Mouse (Mus musculus) naive thymus-derived CD4-positive, alpha-beta T cell, adult 2 months (primary cell): ENCODE results near the gene Dennd6b.

ENCODE experiments used
- DNase-seq: peaks from one replicate; pipeline ENCODE4 v3.0.0-alpha.2; 2011; ENCODE audit warnings: low read depth

Dennd6b gene

GRCm38 (mm10) chr15:89157954-89158353 lies 38.3 kb downstream of the Dennd6b start:
- DNase-seq: peak; percentile 89

GRCm38 (mm10) chr15:89152312-89152711 lies 44.0 kb downstream of the Dennd6b start:
- no peak for DNase-seq

- DNase-seq: no peak
Observed at GRCm38 (mm10) chr15:89150041-89150390, 46.3 kb downstream of the Dennd6b start.

- DNase-seq: peak; percentile 80
Observed at GRCm38 (mm10) chr15:89149271-89150040, 46.8 kb downstream of the Dennd6b start, which contains the start of gene Mapk11. Gene Mapk11 (minus strand): TSS chr15:89149628.

- no peak for DNase-seq
Observed at GRCm38 (mm10) chr15:89148496-89149270, 47.6 kb downstream of the Dennd6b start.

- DNase-seq: no peak
Observed at GRCm38 (mm10) chr15:89147895-89148294, 48.4 kb downstream of the Dennd6b start.

- DNase-seq: no peak
Observed at GRCm38 (mm10) chr15:89147456-89147855, 48.8 kb downstream of the Dennd6b start.

- peak; percentile 87 for DNase-seq
Observed at GRCm38 (mm10) chr15:89147024-89147423, 49.3 kb downstream of the Dennd6b start.

- DNase-seq: peak; percentile 75
Observed at GRCm38 (mm10) chr15:89146537-89146936, 49.8 kb downstream of the Dennd6b start.

- DNase-seq: no peak
Observed at GRCm38 (mm10) chr15:89145813-89146350, 50.4 kb downstream of the Dennd6b start.

GRCm38 (mm10) chr15:89144965-89145364 lies 51.3 kb downstream of the Dennd6b start:
- no peak for DNase-seq

GRCm38 (mm10) chr15:89143134-89143533 lies 53.2 kb downstream of the Dennd6b start:
- DNase-seq: no peak

GRCm38 (mm10) chr15:89141905-89142304 lies 54.4 kb downstream of the Dennd6b start:
- DNase-seq: no peak

- no peak for DNase-seq
Observed at GRCm38 (mm10) chr15:89141443-89141842, 54.9 kb downstream of the Dennd6b start.

GRCm38 (mm10) chr15:89140659-89141252 lies 55.5 kb downstream of the Dennd6b start, which contains the start of gene Mapk12:
Gene Mapk12 (minus strand): TSS chr15:89140703.
- no peak for DNase-seq

- DNase-seq: no peak
Observed at GRCm38 (mm10) chr15:89140048-89140658, 56.1 kb downstream of the Dennd6b start.

GRCm38 (mm10) chr15:89138531-89138930 lies 57.8 kb downstream of the Dennd6b start:
- no peak for DNase-seq

- no peak for DNase-seq
Observed at GRCm38 (mm10) chr15:89138046-89138405, 58.3 kb downstream of the Dennd6b start.

- DNase-seq: no peak
Observed at GRCm38 (mm10) chr15:89137378-89138045, 58.8 kb downstream of the Dennd6b start.

GRCm38 (mm10) chr15:89136461-89137155 lies 59.7 kb downstream of the Dennd6b start:
- no peak for DNase-seq
